Mouse (Mus musculus) C2C12 (cell line): ENCODE results near the gene Arhgap32. TPM values are rescaled to one million over a fixed set of nuclear protein-coding genes. Genes with fewer than 3 reads are reported as not detected.

Source experiments
- H3K27me3 ChIP-seq: one replicate; pipeline ENCODE4 v1.6.1; 2011; ENCODE audit not compliant: control insufficient read depth, insufficient read depth, insufficient read length
- H3K36me3 ChIP-seq: one replicate; pipeline ENCODE4 v1.6.1; 2011; ENCODE audit not compliant: control insufficient read depth, insufficient read depth
- H3K4me3 ChIP-seq: one replicate; pipeline ENCODE4 v1.5.1; 2011; ENCODE audit warnings: mild to moderate bottlenecking, control low read depth; ENCODE audit not compliant: poor library complexity, insufficient read depth, severe bottlenecking
- H3K79me2 ChIP-seq: one replicate; pipeline ENCODE4 v1.6.1; 2011; ENCODE audit not compliant: control insufficient read depth, insufficient read depth
- H3K79me3 ChIP-seq: one replicate; pipeline ENCODE4 v1.6.1; 2011; ENCODE audit warnings: low read depth, control low read depth
- H3ac ChIP-seq: one replicate; pipeline ENCODE3; 2011; ENCODE audit warnings: low read depth; ENCODE audit not compliant: control insufficient read depth, insufficient read length
- CEBPB ChIP-seq: IDR thresholded peaks from one replicate; pipeline ENCODE4 v1.6.1; 2011; ENCODE audit warnings: low read depth, mild to moderate bottlenecking, control low read depth, moderate library complexity
- CTCF ChIP-seq: IDR thresholded peaks from one replicate; pipeline ENCODE4 v1.5.1; 2011; ENCODE audit not compliant: control insufficient read depth, insufficient read depth, insufficient read length
- FOSL1 ChIP-seq: IDR thresholded peaks from one replicate; pipeline ENCODE4 v1.8.0; 2011; ENCODE audit warnings: mild to moderate bottlenecking, low read length; ENCODE audit not compliant: poor library complexity, insufficient read depth, severe bottlenecking
- MAX ChIP-seq: IDR thresholded peaks from one replicate; pipeline ENCODE4 v1.6.1; 2011; ENCODE audit warnings: mild to moderate bottlenecking, control low read depth
- MYOD1 ChIP-seq: IDR thresholded peaks from one replicate; pipeline ENCODE4 v1.6.1; 2011; ENCODE audit warnings: low read depth; ENCODE audit not compliant: control insufficient read depth, insufficient read length
- MYOG ChIP-seq: IDR thresholded peaks from one replicate; pipeline ENCODE4 v1.6.1; 2011; ENCODE audit not compliant: control insufficient read depth, insufficient read length; ENCODE audit errors: extremely low read depth
- USF1 ChIP-seq: IDR thresholded peaks from one replicate; pipeline ENCODE4 v1.6.1; 2011; ENCODE audit warnings: low read depth, mild to moderate bottlenecking, control low read depth, moderate library complexity
- polyA plus RNA-seq: library from polyadenylated mRNA; unstranded; fragments of >200 nt; fragmentation: generic; extraction: Trizol; gene quantifications from one replicate; pipeline ENCODE4 v1.2.1, GENCODE M21; 2012; ENCODE audit warnings: missing spikeins

Gene Arhgap32
- polyA plus RNA-seq, 1 experiment, result 2.6 TPM

DNA sequence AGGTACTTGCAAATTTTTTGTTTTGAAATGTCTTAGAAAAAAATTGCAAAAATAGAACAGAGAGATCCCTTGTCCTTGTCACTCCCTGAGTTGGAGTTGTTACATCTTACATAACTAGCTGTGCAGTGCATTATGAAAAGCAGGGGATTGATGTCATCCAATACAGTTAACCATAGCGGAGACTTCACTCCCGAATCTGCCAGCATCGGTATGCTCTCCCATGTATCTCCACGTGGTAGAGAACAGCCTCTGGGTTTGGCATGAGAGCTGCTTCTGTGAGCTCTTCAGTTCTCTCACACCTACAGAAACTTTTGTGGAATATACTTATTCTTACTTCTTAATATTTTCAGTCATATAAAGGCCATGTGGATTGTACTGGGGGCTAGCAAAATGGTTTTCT, 106.2 kb downstream of the Arhgap32 start:
- TF ChIP-seq MYOG, result no peak
- TF ChIP-seq MYOD1, result no peak
- no peak for TF ChIP-seq USF1
- TF ChIP-seq MAX, result no peak
- TF ChIP-seq CTCF, result no peak
- no peak for TF ChIP-seq FOSL1
- no peak for TF ChIP-seq CEBPB
- Histone ChIP-seq H3K79me2 (no peaks in the 10 kb centered on the region), H3ac (no peak overlapping the region), H3K4me3 (no peak overlapping the region), H3K36me3 (no peaks in the 10 kb centered on the region), H3K79me3 (no peaks in the 10 kb centered on the region), H3K27me3 (no peaks in the 10 kb centered on the region)

DNA sequence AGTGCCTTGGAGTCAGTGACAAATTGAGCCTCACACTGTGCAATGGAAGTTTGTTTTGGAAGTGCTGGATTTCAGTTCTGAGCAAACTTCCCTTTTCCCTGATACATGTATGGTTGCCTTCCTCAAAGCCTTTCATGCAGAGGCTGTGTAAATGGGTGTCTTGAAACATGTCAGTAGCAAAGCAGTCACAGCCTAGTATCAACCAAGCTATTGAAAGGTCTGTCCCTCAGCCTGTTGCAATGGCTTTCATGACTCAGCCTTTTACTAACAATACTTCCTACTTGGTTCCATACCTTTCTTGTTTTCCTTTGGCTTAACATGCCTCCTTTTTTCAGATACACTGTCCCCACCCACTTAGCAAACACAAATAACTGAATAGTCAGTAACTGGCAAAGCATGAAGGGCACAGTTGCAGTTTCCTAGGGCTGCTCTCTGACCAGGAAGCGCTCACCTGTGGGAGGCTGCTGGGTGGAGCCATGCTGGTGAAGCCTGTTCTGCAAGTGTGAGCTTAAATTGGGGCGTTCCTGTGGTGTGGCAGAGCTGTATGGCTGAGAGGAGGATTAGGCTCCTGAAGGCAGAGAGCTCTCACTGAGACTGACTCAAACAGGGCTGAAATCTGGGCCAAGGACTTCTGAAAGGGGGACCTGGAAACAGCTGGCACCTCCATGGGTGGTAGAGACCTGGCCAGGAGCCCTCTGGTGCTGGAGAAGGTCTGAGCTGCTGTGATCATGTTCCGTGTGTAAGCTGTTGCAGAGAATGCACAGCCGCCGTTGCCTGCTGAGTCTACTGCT, 108.0 kb downstream of the Arhgap32 start:
- Histone ChIP-seq H3K36me3 (no peaks in the 10 kb centered on the region), H3K4me3 (no peak overlapping the region), H3K79me2 (no peaks in the 10 kb centered on the region), H3ac (no peak overlapping the region), H3K79me3 (no peaks in the 10 kb centered on the region), H3K27me3 (no peaks in the 10 kb centered on the region)
- TF ChIP-seq CTCF, result no peak
- TF ChIP-seq FOSL1, result no peak
- no peak for TF ChIP-seq MYOG
- TF ChIP-seq MYOD1, result no peak
- no peak for TF ChIP-seq CEBPB
- TF ChIP-seq USF1, result no peak
- TF ChIP-seq MAX, result no peak

DNA sequence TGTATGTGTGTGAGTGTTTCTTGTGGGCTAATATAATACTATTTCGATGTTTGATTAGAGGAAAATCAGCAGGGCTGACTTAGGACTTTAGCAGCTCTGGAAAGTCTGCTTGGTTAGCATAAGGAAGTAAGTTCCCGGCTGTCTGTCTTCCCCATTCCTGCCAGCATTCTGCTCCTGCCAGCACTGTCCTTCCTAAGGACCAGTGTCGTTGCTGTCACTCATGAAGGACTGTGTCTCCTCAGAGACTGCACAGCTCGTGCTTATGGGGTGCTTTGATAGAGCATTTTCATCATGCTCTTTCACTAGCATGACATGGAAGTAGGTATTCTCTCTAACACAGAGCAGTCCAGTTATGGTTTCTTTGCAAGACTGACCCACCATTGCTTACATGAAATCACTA, 109.0 kb downstream of the Arhgap32 start:
- H3K79me3 ChIP-seq, result no peaks in the 10 kb centered on the region
- H3K79me2 ChIP-seq, result no peaks in the 10 kb centered on the region
- H3K27me3 ChIP-seq, result no peaks in the 10 kb centered on the region
- H3ac ChIP-seq, result no peak overlapping the region
- no peak for TF ChIP-seq CEBPB
- TF ChIP-seq CTCF, result no peak
- no peak for TF ChIP-seq FOSL1
- TF ChIP-seq USF1, result no peak
- TF ChIP-seq MYOD1, result no peak
- no peak for TF ChIP-seq MAX
- TF ChIP-seq MYOG, result no peak
- H3K4me3 ChIP-seq, result no peak overlapping the region
- no peaks in the 10 kb centered on the region for H3K36me3 ChIP-seq

DNA sequence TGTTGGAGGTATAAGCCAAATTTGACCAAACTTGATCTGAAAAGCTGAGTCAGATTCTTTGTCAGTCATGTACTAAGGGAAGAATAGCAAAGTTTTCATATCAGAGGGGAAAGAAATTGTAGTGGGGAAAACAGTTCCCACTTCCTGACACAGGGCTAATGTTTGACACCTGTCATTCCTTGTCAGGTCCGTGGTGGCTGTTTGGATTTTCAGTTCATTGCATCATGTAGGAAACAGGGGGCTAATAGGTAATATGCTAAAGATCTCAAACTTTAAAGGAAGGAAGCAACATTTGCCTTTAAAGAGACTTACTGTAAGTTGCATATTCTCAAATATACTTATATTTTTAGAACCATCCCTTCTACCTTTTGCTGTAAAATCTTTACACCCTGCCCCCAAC, 109.6 kb downstream of the Arhgap32 start:
- TF ChIP-seq MYOG (no peak), MAX (no peak), CEBPB (no peak), MYOD1 (no peak)
- Histone ChIP-seq H3K79me2 (no peaks in the 10 kb centered on the region), H3ac (no peak overlapping the region), H3K79me3 (no peaks in the 10 kb centered on the region), H3K27me3 (no peaks in the 10 kb centered on the region), H3K4me3 (no peak overlapping the region), H3K36me3 (no peaks in the 10 kb centered on the region)

DNA sequence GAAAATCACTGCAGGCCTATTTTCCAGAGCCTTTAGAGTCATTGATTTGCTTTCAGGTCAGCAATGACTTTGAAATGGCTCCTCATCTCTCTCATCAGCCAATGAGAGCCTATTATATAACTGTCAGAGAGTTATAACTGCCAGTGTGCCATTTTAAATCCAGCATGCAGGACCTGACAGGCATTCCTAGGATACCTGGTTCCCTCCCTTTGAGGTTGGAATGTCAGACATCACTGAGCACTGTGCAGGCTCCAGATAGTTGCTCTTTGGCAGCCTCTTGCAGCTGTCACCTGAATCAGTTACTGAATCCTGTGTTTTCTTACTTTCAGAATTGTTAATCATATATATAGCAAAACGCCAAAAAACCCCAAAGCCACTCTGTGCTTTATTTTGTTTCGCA, 111.1 kb downstream of the Arhgap32 start:
- H3K27me3 ChIP-seq, result no peaks in the 10 kb centered on the region
- H3K36me3 ChIP-seq, result no peaks in the 10 kb centered on the region
- H3ac ChIP-seq, result no peak overlapping the region
- TF ChIP-seq USF1 (no peak), CTCF (no peak), MYOG (no peak), MYOD1 (no peak), FOSL1 (no peak), CEBPB (no peak), MAX (no peak)
- no peaks in the 10 kb centered on the region for H3K79me3 ChIP-seq
- no peak overlapping the region for H3K4me3 ChIP-seq
- no peaks in the 10 kb centered on the region for H3K79me2 ChIP-seq
